Mouse (Mus musculus): ENCODE measurements at regions not wholly inside any gene's neighbourhood (a gene's known extent, or its start where the extent isn't known, plus 50 kb on each side); places are given as distances from the start of the nearest gene placed in this dataset.

DNA sequence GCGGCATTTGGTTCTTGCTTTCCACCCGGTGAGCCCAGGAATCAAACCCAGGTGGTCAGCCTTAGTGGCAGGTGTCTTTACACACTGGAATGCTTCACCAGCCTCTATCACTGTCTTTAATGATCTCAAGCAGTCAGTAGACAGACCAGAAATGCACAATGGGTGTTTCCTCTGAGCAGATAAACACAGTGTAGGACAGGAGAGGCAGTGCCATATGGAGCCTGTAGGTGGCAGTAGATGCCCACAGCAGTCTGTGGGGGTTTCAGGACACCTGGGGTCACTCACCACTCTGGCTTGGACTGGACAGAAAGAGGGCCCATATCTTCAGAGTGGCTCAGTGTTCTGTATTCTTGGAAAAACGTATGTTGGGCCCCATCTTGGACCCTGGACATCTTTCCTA lies 130.7 kb upstream of the Vangl1 start:
- Histone ChIP-seq H3K27ac (ENCODE audit: low read length) (no peak overlapping the region), H3K4me3 (ENCODE audit: low read length) (no peak overlapping the region), H3K9ac (ENCODE audit: low read depth, low read length) (no peak overlapping the region), H3K4me1 (ENCODE audit: control insufficient read depth, insufficient read depth, low read length) (no peaks in the 10 kb centered on the region), H3K36me3 (ENCODE audit: control insufficient read depth, insufficient read depth, low read length) (no peaks in the 10 kb centered on the region), H3K4me2 (ENCODE audit: low read depth, low read length) (no peak overlapping the region), H3K9me3 (ENCODE audit: control insufficient read depth, low read length) (no peaks in the 10 kb centered on the region), H3K27me3 (replicated peaks; ENCODE audit: control insufficient read depth, insufficient read depth, low read length) (no peaks in the 10 kb centered on the region)
- no peak for ATAC-seq
- WGBS, result 72% methylated on average over 3 of the region's 3 CpGs

DNA sequence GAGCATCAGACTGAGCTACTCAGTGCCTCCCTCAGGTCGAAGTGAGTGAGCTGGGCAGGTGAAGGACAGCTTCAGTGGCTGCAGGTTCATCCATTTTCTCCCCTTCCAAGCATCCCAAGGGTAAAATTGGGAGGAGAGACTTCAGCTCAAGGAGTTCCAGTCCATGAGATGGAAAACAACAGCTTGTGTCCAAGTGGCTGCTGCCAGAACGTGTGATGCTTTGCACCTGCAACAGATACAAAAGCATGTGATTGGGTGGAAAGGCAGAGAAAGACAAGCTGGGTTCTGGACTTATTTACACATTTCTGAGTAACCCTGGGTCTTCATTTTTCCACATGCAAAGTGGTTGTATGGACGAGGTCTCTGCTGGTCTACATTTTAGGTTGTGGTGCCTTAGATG lies 127.7 kb upstream of the Vangl1 start:
- ATAC-seq, result no peak
- WGBS, result 58% methylated on average over 3 of the region's 3 CpGs

DNA sequence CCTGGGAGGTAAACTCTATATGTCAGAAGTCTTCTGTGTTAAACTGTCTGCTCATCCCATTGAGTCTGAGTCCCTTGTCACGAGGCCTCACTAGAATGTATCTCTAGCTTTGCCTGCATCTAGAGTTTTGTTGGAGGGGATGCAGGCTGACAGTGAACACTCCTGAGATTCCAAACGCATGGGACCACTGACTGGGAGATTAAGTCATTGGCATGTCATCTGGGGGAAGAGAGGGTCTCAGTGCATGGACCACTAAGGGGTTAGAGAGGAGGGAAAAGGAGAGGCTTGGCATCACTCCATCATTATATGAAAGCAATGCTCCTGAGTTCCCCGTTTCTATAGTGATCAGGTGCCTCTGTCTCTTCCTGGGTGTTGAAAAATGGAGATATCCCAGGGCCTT lies 114.8 kb upstream of the Vangl1 start:
- no peak overlapping the region for H3K9ac ChIP-seq (ENCODE audit: low read depth, low read length)
- no peaks in the 10 kb centered on the region for H3K27me3 ChIP-seq (replicated peaks; ENCODE audit: control insufficient read depth, insufficient read depth, low read length)
- H3K36me3 ChIP-seq (ENCODE audit: control insufficient read depth, insufficient read depth, low read length), result no peaks in the 10 kb centered on the region
- no peak overlapping the region for H3K4me3 ChIP-seq (ENCODE audit: low read length)
- H3K9me3 ChIP-seq (ENCODE audit: control insufficient read depth, low read length), result no peaks in the 10 kb centered on the region
- 71% methylated on average over 3 of the region's 3 CpGs for WGBS
- no peak overlapping the region for H3K27ac ChIP-seq (ENCODE audit: low read length)
- no peak overlapping the region for H3K4me2 ChIP-seq (ENCODE audit: low read depth, low read length)
- ATAC-seq, result no peak
- H3K4me1 ChIP-seq (ENCODE audit: control insufficient read depth, insufficient read depth, low read length), result no peaks in the 10 kb centered on the region

More for the DNA sequence above, 127.7 kb upstream of the Vangl1 start:
- Histone ChIP-seq H3K4me3 (ENCODE audit: low read length) (no peak overlapping the region), H3K4me1 (ENCODE audit: control insufficient read depth, insufficient read depth, low read length) (no peaks in the 10 kb centered on the region), H3K36me3 (ENCODE audit: control insufficient read depth, insufficient read depth, low read length) (no peaks in the 10 kb centered on the region), H3K9me3 (ENCODE audit: control insufficient read depth, low read length) (no peaks in the 10 kb centered on the region), H3K9ac (ENCODE audit: low read depth, low read length) (no peak overlapping the region), H3K4me2 (ENCODE audit: low read depth, low read length) (no peak overlapping the region), H3K27ac (ENCODE audit: low read length) (no peak overlapping the region; the same call in 1 of the 2 replicates), H3K27me3 (replicated peaks; ENCODE audit: control insufficient read depth, insufficient read depth, low read length) (no peaks in the 10 kb centered on the region)

DNA sequence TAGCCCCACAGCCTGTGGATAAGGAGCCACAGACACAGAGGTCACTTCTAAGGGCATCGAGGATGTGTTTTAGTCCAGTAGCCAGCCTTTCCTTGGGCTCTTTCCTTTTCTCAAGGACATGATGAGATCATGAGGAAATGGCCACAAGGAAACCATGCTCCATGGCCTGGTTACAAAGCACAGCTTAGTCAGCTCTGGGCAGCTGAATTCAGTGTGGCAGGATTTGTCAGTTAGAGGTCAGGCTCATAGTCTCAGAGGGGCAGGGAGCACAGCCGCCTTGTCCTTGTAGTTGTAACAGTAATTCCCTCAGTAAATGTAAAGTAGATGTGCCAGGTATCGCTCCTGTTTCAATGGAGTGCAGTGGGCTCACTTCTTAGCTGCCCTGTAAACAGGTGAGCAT lies 111.7 kb upstream of the Vangl1 start:
- Histone ChIP-seq H3K27ac (ENCODE audit: low read length) (no peak overlapping the region), H3K4me3 (ENCODE audit: low read length) (no peak overlapping the region), H3K4me1 (ENCODE audit: control insufficient read depth, insufficient read depth, low read length) (0 out of 2 replicates have a peak, but pooled peaks cover 5% of the 10 kb centered on the region), H3K36me3 (ENCODE audit: control insufficient read depth, insufficient read depth, low read length) (no peaks in the 10 kb centered on the region), H3K4me2 (ENCODE audit: low read depth, low read length) (no peak overlapping the region), H3K9ac (ENCODE audit: low read depth, low read length) (no peak overlapping the region), H3K9me3 (ENCODE audit: control insufficient read depth, low read length) (no peaks in the 10 kb centered on the region), H3K27me3 (replicated peaks; ENCODE audit: control insufficient read depth, insufficient read depth, low read length) (no peaks in the 10 kb centered on the region)
- 82% methylated on average over 3 of the region's 3 CpGs for WGBS
- no peak for ATAC-seq

DNA sequence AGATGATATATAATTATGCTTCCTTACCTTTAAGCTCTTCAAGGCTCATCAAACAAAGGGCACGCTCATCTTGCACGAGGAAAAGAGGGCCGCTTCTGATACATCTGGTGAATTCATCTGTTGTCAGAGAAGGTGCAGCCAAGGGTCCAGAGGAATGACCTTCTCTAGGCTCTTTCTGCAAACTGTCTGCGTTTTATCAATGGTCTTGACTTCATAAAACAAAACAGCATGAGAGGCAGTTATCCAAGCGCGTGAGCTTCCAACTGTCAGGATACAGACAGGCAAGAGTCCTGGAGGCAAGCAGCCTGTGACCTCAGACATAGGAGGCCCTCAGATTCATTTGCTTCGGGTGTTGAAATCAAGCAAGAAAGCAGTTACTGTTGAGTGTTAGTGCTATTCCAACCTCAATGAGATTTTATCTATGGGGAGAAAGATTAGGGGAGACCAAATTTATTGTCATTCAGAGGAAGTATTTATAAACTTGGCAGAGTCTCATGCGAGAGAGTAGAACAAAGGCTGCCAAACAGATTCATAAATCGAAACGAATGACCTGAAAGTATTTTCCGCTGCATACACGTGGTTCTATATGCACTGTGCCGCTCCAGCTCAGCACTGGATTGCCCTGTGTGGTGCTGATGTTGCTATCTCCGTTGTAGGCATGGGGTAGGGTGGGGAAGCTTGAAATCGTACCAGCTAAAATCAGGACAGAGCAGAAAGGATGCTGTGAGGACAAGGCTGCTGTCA lies 107.2 kb upstream of the Vangl1 start:
- ATAC-seq, result no peak; the same call in 1 of the 2 replicates
- 42% methylated on average over 15 of the region's 15 CpGs for WGBS

DNA sequence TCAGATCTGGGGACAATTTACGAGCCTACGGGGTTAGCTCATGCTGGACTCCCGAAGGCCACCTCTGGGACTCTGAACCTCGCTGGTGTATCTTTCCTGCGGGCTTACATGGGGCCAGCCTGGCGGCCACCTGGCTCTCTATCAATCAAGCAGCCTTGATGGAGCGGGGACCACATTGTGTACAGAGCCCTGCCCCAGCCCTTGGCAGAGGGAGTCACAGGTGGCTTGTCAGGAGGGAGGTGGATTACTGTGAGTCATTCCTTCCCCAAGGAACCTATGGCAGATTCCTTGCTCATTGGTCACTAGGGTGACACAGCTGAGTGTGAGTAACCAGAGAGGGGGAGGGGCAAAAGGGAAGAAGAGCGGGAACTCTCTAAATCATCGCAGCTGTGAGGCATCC lies 105.8 kb upstream of the Vangl1 start:
- Histone ChIP-seq H3K27me3 (replicated peaks; ENCODE audit: control insufficient read depth, insufficient read depth, low read length) (no peaks in the 10 kb centered on the region), H3K4me1 (ENCODE audit: control insufficient read depth, insufficient read depth, low read length) (0 out of 2 replicates have a peak, but pooled peaks cover 5% of the 10 kb centered on the region), H3K4me2 (ENCODE audit: low read depth, low read length) (no peak overlapping the region), H3K27ac (ENCODE audit: low read length) (no peak overlapping the region), H3K9ac (ENCODE audit: low read depth, low read length) (no peak overlapping the region), H3K9me3 (ENCODE audit: control insufficient read depth, low read length) (no peaks in the 10 kb centered on the region; the same call in 1 of the 2 replicates), H3K36me3 (ENCODE audit: control insufficient read depth, insufficient read depth, low read length) (no peaks in the 10 kb centered on the region), H3K4me3 (ENCODE audit: low read length) (no peak overlapping the region)
- ATAC-seq, result peak; percentile 74; the same call in 1 of the 2 replicates
- WGBS, result 68% methylated on average over 9 of the region's 9 CpGs

More for the DNA sequence above, 107.2 kb upstream of the Vangl1 start:
- no peaks in the 10 kb centered on the region for H3K9me3 ChIP-seq (ENCODE audit: control insufficient read depth, low read length)
- 0 out of 2 replicates have a peak, but pooled peaks cover 5% of the 10 kb centered on the region for H3K4me1 ChIP-seq (ENCODE audit: control insufficient read depth, insufficient read depth, low read length)
- no peak overlapping the region for H3K4me3 ChIP-seq (ENCODE audit: low read length)
- H3K27me3 ChIP-seq (replicated peaks; ENCODE audit: control insufficient read depth, insufficient read depth, low read length), result no peaks in the 10 kb centered on the region
- H3K4me2 ChIP-seq (ENCODE audit: low read depth, low read length), result no peak overlapping the region
- H3K27ac ChIP-seq (ENCODE audit: low read length), result no peak overlapping the region
- no peak overlapping the region for H3K9ac ChIP-seq (ENCODE audit: low read depth, low read length)
- no peaks in the 10 kb centered on the region for H3K36me3 ChIP-seq (ENCODE audit: control insufficient read depth, insufficient read depth, low read length)

DNA sequence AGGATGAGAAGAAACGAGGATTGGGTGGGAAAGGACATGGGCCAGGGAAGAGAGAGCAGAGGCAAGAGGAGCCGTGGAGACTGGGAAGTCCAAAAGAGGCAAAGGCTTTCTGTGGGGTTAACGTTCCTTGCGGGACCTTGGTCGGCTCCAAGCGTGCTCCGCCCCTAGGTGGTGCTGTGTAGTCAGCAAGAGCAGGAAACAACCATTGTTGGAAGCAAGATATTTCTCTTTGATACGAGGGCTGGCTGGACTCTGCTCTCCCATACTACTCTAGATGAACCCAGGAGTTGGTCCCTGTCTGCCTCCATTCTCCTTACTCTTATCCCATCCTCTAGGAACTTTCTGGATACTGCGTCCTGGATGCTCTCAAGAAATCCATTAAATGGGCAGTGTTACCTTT lies 105.3 kb upstream of the Vangl1 start:
- Histone ChIP-seq H3K9ac (ENCODE audit: low read depth, low read length) (no peak overlapping the region), H3K27ac (ENCODE audit: low read length) (no peak overlapping the region), H3K4me1 (ENCODE audit: control insufficient read depth, insufficient read depth, low read length) (0 out of 2 replicates have a peak, but pooled peaks cover 5% of the 10 kb centered on the region), H3K36me3 (ENCODE audit: control insufficient read depth, insufficient read depth, low read length) (no peaks in the 10 kb centered on the region), H3K9me3 (ENCODE audit: control insufficient read depth, low read length) (no peaks in the 10 kb centered on the region; the same call in 1 of the 2 replicates), H3K4me3 (ENCODE audit: low read length) (no peak overlapping the region), H3K4me2 (ENCODE audit: low read depth, low read length) (no peak overlapping the region), H3K27me3 (replicated peaks; ENCODE audit: control insufficient read depth, insufficient read depth, low read length) (no peaks in the 10 kb centered on the region)
- peak; percentile 66; the same call in 1 of the 2 replicates for ATAC-seq
- 30% methylated on average over 9 of the region's 9 CpGs for WGBS

DNA sequence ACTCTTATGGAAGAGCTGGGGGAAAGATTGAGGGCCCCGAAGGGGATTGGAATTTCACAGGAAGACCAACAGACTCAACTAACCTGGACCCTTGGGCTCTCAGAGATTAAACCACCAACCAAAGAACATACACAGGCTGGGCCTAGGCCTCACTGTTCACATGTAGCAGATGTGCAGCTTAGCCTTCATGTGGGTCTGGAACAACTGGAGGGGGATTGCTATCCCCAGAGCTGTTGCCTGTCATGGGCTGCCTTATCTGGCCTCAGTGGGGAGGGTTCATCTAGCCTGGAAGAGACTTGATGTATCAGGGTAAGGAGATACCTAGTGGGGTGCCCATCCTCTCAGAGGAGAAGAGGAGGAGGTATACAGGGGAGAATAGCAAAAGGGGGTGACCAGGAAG lies 103.2 kb upstream of the Vangl1 start:
- Histone ChIP-seq H3K27me3 (replicated peaks; ENCODE audit: control insufficient read depth, insufficient read depth, low read length) (no peaks in the 10 kb centered on the region), H3K27ac (ENCODE audit: low read length) (no peak overlapping the region), H3K9ac (ENCODE audit: low read depth, low read length) (no peak overlapping the region), H3K9me3 (ENCODE audit: control insufficient read depth, low read length) (no peaks in the 10 kb centered on the region; the same call in 1 of the 2 replicates), H3K4me3 (ENCODE audit: low read length) (no peak overlapping the region), H3K36me3 (ENCODE audit: control insufficient read depth, insufficient read depth, low read length) (no peaks in the 10 kb centered on the region), H3K4me1 (ENCODE audit: control insufficient read depth, insufficient read depth, low read length) (0 out of 2 replicates have a peak, but pooled peaks cover 5% of the 10 kb centered on the region), H3K4me2 (ENCODE audit: low read depth, low read length) (no peak overlapping the region)
- no peak for ATAC-seq
- 58% methylated on average over 1 of the region's 1 CpGs for WGBS

DNA sequence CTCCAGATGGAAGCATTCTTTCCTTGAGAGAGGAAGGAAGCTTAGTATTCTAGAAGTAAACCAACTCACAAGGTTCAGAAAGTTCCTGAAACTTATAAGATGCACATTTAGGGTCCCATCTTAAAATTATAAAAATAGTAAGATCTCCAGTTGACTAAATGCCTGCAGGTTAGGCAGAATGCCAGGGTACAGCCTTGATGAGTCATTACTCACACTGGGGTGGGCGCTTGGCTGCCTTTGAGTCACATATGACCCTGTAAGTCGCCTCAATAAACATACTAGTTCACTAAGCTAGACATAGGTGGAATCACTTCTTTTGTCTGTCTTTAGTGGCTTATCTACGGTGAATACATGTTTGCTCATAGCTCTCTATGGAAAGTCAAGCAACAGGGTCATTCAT lies 87.9 kb upstream of the Vangl1 start:
- no peak overlapping the region for H3K4me2 ChIP-seq (ENCODE audit: low read depth, low read length)
- H3K4me1 ChIP-seq (ENCODE audit: control insufficient read depth, insufficient read depth, low read length), result no peaks in the 10 kb centered on the region
- no peaks in the 10 kb centered on the region for H3K36me3 ChIP-seq (ENCODE audit: control insufficient read depth, insufficient read depth, low read length)
- WGBS, result 89% methylated on average over 3 of the region's 3 CpGs
- H3K27ac ChIP-seq (ENCODE audit: low read length), result no peak overlapping the region
- H3K27me3 ChIP-seq (replicated peaks; ENCODE audit: control insufficient read depth, insufficient read depth, low read length), result no peaks in the 10 kb centered on the region
- no peak overlapping the region for H3K9ac ChIP-seq (ENCODE audit: low read depth, low read length)
- no peak for ATAC-seq
- no peak overlapping the region for H3K4me3 ChIP-seq (ENCODE audit: low read length)
- no peaks in the 10 kb centered on the region for H3K9me3 ChIP-seq (ENCODE audit: control insufficient read depth, low read length)

Measured in intestine, embryonic 16.5 days (tissue).